Mouse (Mus musculus) liver, embryonic 14.5 days (tissue): ENCODE measurements around the gene Fam13c. TPM values are rescaled to one million over a fixed set of nuclear protein-coding genes. Genes with fewer than 3 reads are reported as not detected.

Experiments used
- ATAC-seq: fragments of 200-750 bp; cut with Nextera tagmentation; 2 replicates; pipeline ENCODE4 v1.8.0; 2017; ENCODE audit warnings: moderate number of reproducible peaks, mild to moderate bottlenecking, moderate library complexity; ENCODE audit not compliant: insufficient read depth
- DNase-seq, 3 experiments: peaks; one replicate each; pipeline ENCODE4 v3.0.0-alpha.2; 2012 to 2013; ENCODE audit warnings: low read depth in 3 of 3, low spot score in 3 of 3
- H3K27ac ChIP-seq: fragments of 300-500 bp; sonication (generic); 2 replicates; pipeline ENCODE4 v1.5.1; 2014; ENCODE audit warnings: moderate library complexity, mild to moderate bottlenecking, control low read depth, inconsistent platforms
- H3K27me3 ChIP-seq: fragments of 300-500 bp; sonication (generic); 2 replicates; pipeline ENCODE4 v1.6.1; 2014; ENCODE audit warnings: mild to moderate bottlenecking, low read length, moderate library complexity; ENCODE audit not compliant: control insufficient read depth, insufficient read depth
- H3K36me3 ChIP-seq: fragments of 300-500 bp; sonication (generic); replicated peaks from 2 replicates; pipeline ENCODE4 v1.6.1; 2014; ENCODE audit warnings: low read depth; ENCODE audit not compliant: control insufficient read depth, insufficient read depth
- H3K4me1 ChIP-seq, 2 experiments: fragments of 200-500 bp in 1 of 2; fragments of 300-500 bp in 1 of 2; sonication (generic) in 1 of 2; replicated peaks; 2 replicates each; pipeline ENCODE4 v1.6.1; 2012 to 2014; ENCODE audit warnings: antibody characterized with exemption in 1 of 2, inconsistent platforms in 1 of 2, low read length in 1 of 2; ENCODE audit not compliant: control insufficient read depth in 2 of 2, insufficient read depth in 2 of 2
- H3K4me2 ChIP-seq: fragments of 300-500 bp; sonication (generic); 2 replicates; pipeline ENCODE4 v1.6.1; 2014; ENCODE audit warnings: low read depth, mild to moderate bottlenecking, control low read depth, moderate library complexity
- H3K4me3 ChIP-seq, 2 experiments: fragments of 200-500 bp in 1 of 2; fragments of 300-500 bp in 1 of 2; sonication (generic) in 1 of 2; 2 replicates each; pipeline ENCODE4 v1.5.1; 2012 to 2014; ENCODE audit warnings: low read depth in 2 of 2, low read length in 2 of 2, mild to moderate bottlenecking in 2 of 2, control low read depth in 1 of 2, inconsistent platforms in 1 of 2, moderate library complexity in 1 of 2; ENCODE audit not compliant: insufficient read depth in 1 of 2
- H3K9ac ChIP-seq: fragments of 300-500 bp; sonication (generic); replicated peaks from 2 replicates; pipeline ENCODE4 v1.6.1; 2014; ENCODE audit warnings: mild to moderate bottlenecking, control low read depth, moderate library complexity
- H3K9me3 ChIP-seq: fragments of 300-500 bp; sonication (generic); 2 replicates; pipeline ENCODE4 v1.6.1; 2016; ENCODE audit warnings: low read length, mixed read lengths; ENCODE audit not compliant: control insufficient read depth
- CTCF ChIP-seq: IDR thresholded peaks from 2 replicates; pipeline ENCODE4 v1.5.1; 2016; ENCODE audit warnings: antibody characterized with exemption, low read depth, control low read depth
- EP300 ChIP-seq: IDR thresholded peaks from 2 replicates; pipeline ENCODE4 v1.6.1; 2016; ENCODE audit warnings: antibody characterized with exemption, low read depth
- WGBS: fragments of 180-500 bp; shearing (Covaris S2); extraction: QIAGEN DNeasy Blood & Tissue Kit; methylation state at CpG from one replicate; pipeline ENCODE4 v1.1.7; 2014; ENCODE audit not compliant: insufficient replicate concordance; 5-methylcytosine and 5-hydroxymethylcytosine counted together
- polyA plus RNA-seq, 2 experiments: library from polyadenylated mRNA; depleted of rRNA in 1 of 2; stranded (reverse) in 1 of 2; unstranded in 1 of 2; fragments of >200 nt; fragmentation: Nextera tagmentation in 1 of 2; extraction: Ambion mirVana in 1 of 2; gene quantifications; 2 replicates each; pipeline versions ENCODE4 v1.2.1 to v1.2.3; 2012 to 2014

Gene Fam13c
- polyA plus RNA-seq, 2 experiments = 0.08 to 0.11 TPM

DNA sequence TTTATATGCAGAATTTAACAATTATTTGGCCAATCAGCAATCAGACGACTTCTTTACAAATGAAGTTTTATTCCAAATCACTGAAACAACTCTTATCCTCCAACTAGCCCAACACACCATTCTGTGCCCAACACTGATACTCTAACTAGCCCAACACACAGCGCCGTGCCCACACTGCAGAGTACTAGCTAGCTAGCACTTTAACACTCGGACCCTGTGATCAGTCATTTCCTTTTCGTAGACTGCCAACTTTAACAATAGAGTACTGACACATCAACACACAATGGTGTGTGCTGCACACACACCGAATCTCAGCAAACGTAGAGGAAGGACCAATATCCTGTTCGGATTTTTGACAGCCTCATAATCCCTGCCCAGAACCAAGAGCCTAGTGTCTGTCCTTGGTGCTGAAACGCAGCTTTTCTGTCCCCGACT lies 157.8 kb downstream of the Fam13c start:
- TF ChIP-seq EP300 (no peak), CTCF (no peak)
- H3K4me3 ChIP-seq = no peak overlapping the region
- no peak overlapping the region for H3K4me2 ChIP-seq
- H3K9ac ChIP-seq = no peak overlapping the region
- H3K9me3 ChIP-seq = no peaks in the 10 kb centered on the region
- no peaks in the 10 kb centered on the region for H3K4me1 ChIP-seq
- H3K36me3 ChIP-seq = no peaks in the 10 kb centered on the region
- no peak overlapping the region for H3K27ac ChIP-seq
- ATAC-seq (no peak), DNase-seq (peak in 1 of 3 experiments; percentile 4)
- H3K27me3 ChIP-seq = peaks cover 23% of the 10 kb centered on the region
- WGBS = 21% methylated on average over 10 of the region's 10 CpGs

DNA sequence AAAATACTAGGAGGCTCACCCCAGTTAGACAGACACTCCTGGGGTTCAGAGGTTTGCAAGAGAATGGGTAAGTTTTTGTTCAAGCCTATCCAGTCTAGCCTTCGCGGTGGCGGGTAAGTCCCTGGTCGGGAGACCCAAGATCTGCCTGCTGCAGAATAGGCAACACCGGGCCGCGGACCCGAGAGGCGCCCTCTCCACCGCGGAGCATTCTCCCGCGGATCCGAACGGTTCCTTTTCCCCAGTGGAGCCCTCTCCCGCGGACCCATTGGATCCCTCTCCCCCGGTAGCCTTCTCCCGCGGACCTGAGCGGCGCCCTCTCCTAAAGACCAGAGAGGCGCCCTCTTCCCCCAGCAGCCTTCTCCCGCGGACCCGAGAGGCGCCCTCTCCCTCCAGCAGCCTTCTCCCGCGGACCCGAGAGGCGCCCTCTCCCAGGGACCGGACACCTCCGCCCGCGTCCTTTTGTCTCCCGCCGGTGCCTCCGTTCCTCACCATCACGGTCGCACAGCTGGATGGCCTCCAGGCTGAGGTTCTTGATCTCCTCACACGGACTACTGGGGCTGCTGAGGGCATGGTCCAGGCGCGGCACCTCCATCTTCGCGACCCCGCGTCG lies 158.3 kb downstream of the Fam13c start:
- Histone ChIP-seq H3K9ac (no peak overlapping the region), H3K9me3 (no peaks in the 10 kb centered on the region), H3K27ac (no peak overlapping the region), H3K27me3 (peaks cover 23% of the 10 kb centered on the region), H3K4me3 (peak overlapping the region; percentile 3 to 50; a peak in 2 of 4 replicates), H3K36me3 (no peaks in the 10 kb centered on the region), H3K4me1 (no peaks in the 10 kb centered on the region), H3K4me2 (peak overlapping the region; percentile 65)
- ATAC-seq (no peak; the same call in 1 of the 2 replicates), DNase-seq (no peak)
- TF ChIP-seq EP300 (no peak), CTCF (no peak)
- WGBS = 1% methylated on average over 48 of the region's 48 CpGs

GRCm38 (mm10) chr10:70599126-70599924 lies 159.0 kb downstream of the Fam13c start:
- no peak for DNase-seq
- Histone ChIP-seq H3K4me2 (peak overlapping the region; percentile 65), H3K36me3 (no peaks in the 10 kb centered on the region), H3K27me3 (peaks cover 23% of the 10 kb centered on the region), H3K4me1 (no peaks in the 10 kb centered on the region), H3K9me3 (no peaks in the 10 kb centered on the region), H3K4me3 (peak overlapping the region; percentile 22 to 50), H3K27ac (no peak overlapping the region), H3K9ac (no peak overlapping the region)
- TF ChIP-seq CTCF (no peak), EP300 (no peak)
- ATAC-seq = peak; percentile 63
- WGBS = under 1% methylated on average over 121 of the region's 124 CpGs

- H3K27ac ChIP-seq = no peak overlapping the region
- DNase-seq (no peak), ATAC-seq (0 out of 2 replicates have a peak, but pooled peaks have one; percentile 3)
- H3K36me3 ChIP-seq = no peaks in the 10 kb centered on the region
- 2% methylated on average over 28 of the region's 28 CpGs for WGBS
- H3K4me1 ChIP-seq = no peaks in the 10 kb centered on the region
- peak overlapping the region; percentile 65 for H3K4me2 ChIP-seq
- peak overlapping the region; percentile 22 to 50; a peak in 3 of 4 replicates for H3K4me3 ChIP-seq
- H3K9ac ChIP-seq = no peak overlapping the region
- peaks cover 23% of the 10 kb centered on the region for H3K27me3 ChIP-seq
- H3K9me3 ChIP-seq = no peaks in the 10 kb centered on the region
- no peak for TF ChIP-seq EP300
- no peak for TF ChIP-seq CTCF
These were observed 159.6 kb downstream of the Fam13c start for GRCm38 (mm10) chr10:70599925-70600305.

Other genes with a start within 250 kb of the Fam13c start
- gene Mrln, start 235.8 kb upstream of the Fam13c start, polyA plus RNA-seq (2012; rRNA removed) = 0.15 TPM in 1 of 2 replicates, not detected in the other
- gene Mrln, start 235.8 kb upstream of the Fam13c start, polyA plus RNA-seq (2014; fragmentation: Nextera tagmentation; extraction: Ambion mirVana) = not detected in 2 replicates
- 0.26 and 0.27 TPM in 2 replicates for gene Slc16a9, start 195.4 kb upstream of the Fam13c start, polyA plus RNA-seq (2012; rRNA removed)
- gene Slc16a9, start 195.4 kb upstream of the Fam13c start, polyA plus RNA-seq (2014; fragmentation: Nextera tagmentation; extraction: Ambion mirVana) = 0.28 and 0.39 TPM in 2 replicates
- 0.01 and 0.08 TPM in 2 replicates for gene Phyhipl, start 215.5 kb downstream of the Fam13c start, polyA plus RNA-seq (2012; rRNA removed)
- 0.08 TPM in 1 of 2 replicates, not detected in the other for gene Phyhipl, start 215.5 kb downstream of the Fam13c start, polyA plus RNA-seq (2014; fragmentation: Nextera tagmentation; extraction: Ambion mirVana)